Mouse (Mus musculus) liver, adult 2 months (tissue): Measurements from ENCODE around the gene Cacng3. TPM values are rescaled to one million over a fixed set of nuclear protein-coding genes. Genes with fewer than 3 reads are reported as not detected.

Experiments
- DNase-seq: peaks from one replicate; pipeline ENCODE4 v3.0.0-alpha.2; 2011; ENCODE audit warnings: low read depth, low spot score; ENCODE audit errors: extremely low read depth
- H3K27ac ChIP-seq: fragments of 200-500 bp; replicated peaks from 2 replicates; pipeline ENCODE4 v1.5.1; 2012; ENCODE audit warnings: low read depth, mild to moderate bottlenecking, control low read depth, inconsistent platforms, low read length; ENCODE audit not compliant: insufficient read depth
- H3K27me3 ChIP-seq: fragments of 200-500 bp; 2 replicates; pipeline ENCODE4 v1.6.1; 2012; ENCODE audit warnings: mild to moderate bottlenecking, moderate library complexity, low read length, inconsistent platforms; ENCODE audit not compliant: control insufficient read depth, insufficient read depth
- H3K36me3 ChIP-seq: fragments of 200-500 bp; 2 replicates; pipeline ENCODE4 v1.6.1; 2012; ENCODE audit warnings: low read length, inconsistent platforms; ENCODE audit not compliant: control insufficient read depth, insufficient read depth
- H3K4me1 ChIP-seq: fragments of 200-500 bp; 2 replicates; pipeline ENCODE4 v1.6.1; 2011; ENCODE audit warnings: low read length; ENCODE audit not compliant: control insufficient read depth, insufficient read depth
- H3K4me3 ChIP-seq: fragments of 200-500 bp; 2 replicates; pipeline ENCODE4 v1.5.1; 2011; ENCODE audit warnings: low read depth, mild to moderate bottlenecking, control low read depth, low read length, moderate library complexity; ENCODE audit not compliant: insufficient read depth
- H3K79me2 ChIP-seq: fragments of 200-500 bp; 2 replicates; pipeline ENCODE4 v1.6.1; 2012; ENCODE audit warnings: inconsistent platforms, mild to moderate bottlenecking, low read length, moderate library complexity; ENCODE audit not compliant: control insufficient read depth, insufficient read depth
- H3K9ac ChIP-seq: fragments of 200-500 bp; 2 replicates; pipeline ENCODE4 v1.6.1; 2012; ENCODE audit warnings: low read depth, mild to moderate bottlenecking, control low read depth, inconsistent platforms, low read length
- CTCF ChIP-seq: fragments of 200-500 bp; IDR thresholded peaks from 2 replicates; pipeline ENCODE4 v1.5.1; 2011; ENCODE audit warnings: low read depth, low read length, control low read depth
- POLR2A ChIP-seq: fragments of 200-500 bp; IDR thresholded peaks from 2 replicates; pipeline ENCODE4 v1.6.1; 2011; ENCODE audit warnings: low read length, control low read depth; ENCODE audit not compliant: insufficient read depth; ENCODE audit errors: extremely low read depth
- WGBS: fragments of 180-500 bp; shearing (Covaris S2); methylation state at CpG from one replicate; pipeline ENCODE4 v1.1.7; 2018; 5-methylcytosine and 5-hydroxymethylcytosine counted together
- polyA plus RNA-seq: library from polyadenylated mRNA; depleted of rRNA; stranded (reverse); fragments of >200 nt; gene quantifications from 2 replicates; pipeline ENCODE4 v1.2.3, GENCODE M21; 2012
- total RNA-seq: library from RNA; depleted of rRNA; stranded (reverse); fragments of >200 nt; gene quantifications from 2 replicates; pipeline ENCODE4 v1.2.3, GENCODE M21; 2014

The Cacng3 gene
- total and polyA plus RNA-seq, 2 experiments: not detected

- WGBS: 82% methylated on average over 7 of the region's 7 CpGs
- TF ChIP-seq CTCF: no peak
- no peak for TF ChIP-seq POLR2A
- no peak for DNase-seq
- Histone ChIP-seq H3K27me3 (no peaks in the 10 kb centered on the region), H3K79me2 (no peaks in the 10 kb centered on the region), H3K27ac (no peak overlapping the region), H3K9ac (no peak overlapping the region), H3K36me3 (no peaks in the 10 kb centered on the region), H3K4me1 (no peaks in the 10 kb centered on the region), H3K4me3 (no peak overlapping the region)
Measured at GRCm38 (mm10) chr7:122675207-122675606, 4.9 kb downstream of the Cacng3 start.

- no peak for DNase-seq
- H3K27me3 ChIP-seq: no peaks in the 10 kb centered on the region
- no peak overlapping the region for H3K9ac ChIP-seq
- no peak overlapping the region for H3K4me3 ChIP-seq
- no peaks in the 10 kb centered on the region for H3K4me1 ChIP-seq
- no peak overlapping the region for H3K27ac ChIP-seq
- TF ChIP-seq CTCF (no peak), POLR2A (no peak)
- H3K79me2 ChIP-seq: no peaks in the 10 kb centered on the region
- H3K36me3 ChIP-seq: no peaks in the 10 kb centered on the region
- WGBS: 78% methylated on average over 5 of the region's 5 CpGs
Measured at GRCm38 (mm10) chr7:122701751-122702150, 31.5 kb downstream of the Cacng3 start.

- no peak for DNase-seq
- no peak overlapping the region for H3K27ac ChIP-seq
- no peak overlapping the region for H3K9ac ChIP-seq
- WGBS: 77% methylated on average over 4 of the region's 4 CpGs
- no peaks in the 10 kb centered on the region; the same call in 1 of the 2 replicates for H3K27me3 ChIP-seq
- H3K4me1 ChIP-seq: no peaks in the 10 kb centered on the region
- H3K4me3 ChIP-seq: no peak overlapping the region
- no peaks in the 10 kb centered on the region for H3K79me2 ChIP-seq
- TF ChIP-seq POLR2A: no peak
- TF ChIP-seq CTCF: no peak
- no peaks in the 10 kb centered on the region for H3K36me3 ChIP-seq
Measured at GRCm38 (mm10) chr7:122702443-122702842, 32.2 kb downstream of the Cacng3 start.

- Histone ChIP-seq H3K9ac (no peak overlapping the region), H3K4me1 (no peaks in the 10 kb centered on the region), H3K4me3 (no peak overlapping the region), H3K27ac (no peak overlapping the region), H3K79me2 (no peaks in the 10 kb centered on the region), H3K27me3 (no peaks in the 10 kb centered on the region; the same call in none of the 2 replicates), H3K36me3 (no peaks in the 10 kb centered on the region)
- DNase-seq: no peak
- 54% methylated on average over 5 of the region's 5 CpGs for WGBS
- no peak for TF ChIP-seq POLR2A
Measured at GRCm38 (mm10) chr7:122706736-122707135, 36.4 kb downstream of the Cacng3 start.

GRCm38 (mm10) chr7:122716299-122716698 is 46.0 kb downstream of the Cacng3 start:
- Histone ChIP-seq H3K9ac (no peak overlapping the region), H3K36me3 (no peaks in the 10 kb centered on the region), H3K4me1 (no peaks in the 10 kb centered on the region), H3K4me3 (no peak overlapping the region), H3K27me3 (no peaks in the 10 kb centered on the region), H3K27ac (no peak overlapping the region), H3K79me2 (no peaks in the 10 kb centered on the region)
- no peak for DNase-seq
- WGBS: 62% methylated on average over 3 of the region's 3 CpGs
- TF ChIP-seq POLR2A (no peak), CTCF (no peak)

- TF ChIP-seq POLR2A: no peak
- TF ChIP-seq CTCF: no peak
- no peak overlapping the region for H3K27ac ChIP-seq
- H3K36me3 ChIP-seq: no peaks in the 10 kb centered on the region
- WGBS: 92% methylated on average over 4 of the region's 4 CpGs
- no peak for DNase-seq
- H3K4me1 ChIP-seq: no peaks in the 10 kb centered on the region
- H3K79me2 ChIP-seq: no peaks in the 10 kb centered on the region
- no peaks in the 10 kb centered on the region for H3K27me3 ChIP-seq
- no peak overlapping the region for H3K9ac ChIP-seq
- no peak overlapping the region for H3K4me3 ChIP-seq
Measured at GRCm38 (mm10) chr7:122718540-122718939, 48.2 kb downstream of the Cacng3 start.
